Mouse (Mus musculus) left cerebral cortex, adult 2 months (tissue): ENCODE measurements around the gene Cinp. TPM values are rescaled to one million over a fixed set of nuclear protein-coding genes. Genes with fewer than 3 reads are reported as not detected.

Source experiments
- DNase-seq, 2 experiments: peaks; one replicate each; pipeline ENCODE4 v3.0.0; 2021 to 2022; ENCODE audit warnings: low spot score in 2 of 2, mixed read lengths in 1 of 2; ENCODE audit errors: extremely low spot score in 1 of 2
- H3K27ac ChIP-seq: fragments of 200-600 bp; 2 replicates; pipeline ENCODE4 v1.8.1; 2022
- H3K4me3 ChIP-seq: fragments of 200-600 bp; 2 replicates; pipeline ENCODE4 v1.8.1; 2022
- CTCF ChIP-seq: fragments of 200-600 bp; IDR thresholded peaks from 2 replicates; pipeline ENCODE4 v1.8.1; 2022; ENCODE audit warnings: antibody characterized with exemption, mild to moderate bottlenecking, moderate library complexity
- intact Hi-C: fragments of 180-260 bp; cut with DNase I; formaldehyde crosslinking; loops from one replicate; pipeline ENCODE4 v1.15.1; 2025
- total RNA-seq, 2 experiments: library from RNA; stranded (reverse); gene quantifications; 2 replicates each; pipeline ENCODE4 v1.2.3; 2021

Gene Cinp
- total RNA-seq, 2 experiments from 2014 or later, result 94.4 to 107 TPM

- no peak for DNase-seq
- Histone ChIP-seq H3K27ac (no peak overlapping the region), H3K4me3 (no peak overlapping the region)
- TF ChIP-seq CTCF, result no peak
- intact Hi-C loops, result no loop called here
These were observed 31.7 kb downstream of the Cinp start for GRCm38 (mm10) chr12:110857196-110857595.

DNA sequence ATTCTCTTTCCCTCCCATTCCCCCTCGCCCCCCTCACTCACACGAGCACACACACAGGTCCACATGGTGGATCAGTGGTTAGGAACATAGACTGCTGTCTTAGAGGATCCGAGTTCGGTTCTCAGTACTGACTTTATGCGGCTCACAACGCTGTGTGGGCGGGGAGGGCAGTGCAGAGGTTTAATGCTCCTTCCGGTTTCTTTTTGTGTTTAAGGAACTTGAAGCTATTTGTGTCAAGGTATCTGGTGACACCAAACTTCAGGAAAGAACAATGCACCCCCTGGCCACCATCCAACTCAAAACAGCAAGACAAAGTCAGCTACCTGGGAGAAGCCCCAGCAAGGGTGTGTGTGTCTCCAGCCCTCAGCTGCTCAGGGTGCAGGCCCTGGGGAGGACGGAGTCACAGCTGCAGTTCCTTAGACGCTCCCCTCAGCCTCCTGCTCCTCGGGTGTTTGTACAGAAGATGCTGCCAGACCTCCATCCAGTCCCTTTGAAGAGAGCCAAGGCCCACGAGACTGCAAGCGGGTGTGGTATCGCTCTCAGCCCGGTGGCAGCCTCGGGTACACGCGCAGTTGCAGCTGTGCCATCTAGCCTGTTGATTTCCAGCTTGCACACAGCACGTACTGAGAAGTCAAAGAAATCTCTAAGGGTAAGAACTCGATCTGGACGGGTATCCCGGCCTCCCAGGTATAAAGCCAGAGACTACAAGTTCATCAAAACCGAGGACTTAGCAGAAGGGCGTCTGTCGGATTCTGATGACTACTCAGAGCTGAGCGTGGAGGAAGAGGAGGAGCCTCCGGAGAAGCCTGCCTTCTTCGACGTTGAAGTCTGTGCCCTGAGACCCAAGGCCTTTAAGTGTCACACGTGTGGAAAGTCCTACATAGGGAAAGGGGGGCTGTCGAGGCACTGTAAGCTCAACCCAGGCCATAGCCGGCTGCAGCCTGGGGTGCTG, 33.9 kb downstream of the Cinp start:
- H3K27ac ChIP-seq, result no peak overlapping the region
- DNase-seq, result no peak
- H3K4me3 ChIP-seq, result no peak overlapping the region
- no peak for TF ChIP-seq CTCF
- intact Hi-C loops, result no loop called here

DNA sequence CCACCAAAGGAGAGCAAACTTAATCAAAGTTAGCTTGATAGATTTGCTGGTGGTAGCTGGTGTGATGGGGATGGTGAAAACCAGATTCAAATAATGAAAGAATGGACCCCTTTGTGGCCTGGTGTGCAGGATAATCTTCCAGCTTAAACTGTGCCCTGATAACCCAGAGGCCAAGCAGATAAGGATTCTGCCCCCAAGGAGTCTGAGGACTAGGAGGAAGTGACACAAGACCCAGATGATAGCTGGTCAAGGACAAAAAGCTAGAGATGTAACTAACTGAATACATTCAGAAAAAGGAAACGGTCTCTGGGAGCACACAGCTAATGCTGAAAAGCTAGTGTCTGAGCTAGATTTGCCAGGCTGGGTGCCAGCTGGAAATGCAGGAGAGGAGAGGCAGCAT, 37.0 kb downstream of the Cinp start:
- Histone ChIP-seq H3K4me3 (no peak overlapping the region), H3K27ac (no peak overlapping the region)
- DNase-seq, result no peak
- no peak for TF ChIP-seq CTCF
- intact Hi-C loops, result loop anchor here (2.0 kb wide), 1 partner anchor 37 kb away; the partner anchor contains the start of genes Cinp and Tecpr2

DNA sequence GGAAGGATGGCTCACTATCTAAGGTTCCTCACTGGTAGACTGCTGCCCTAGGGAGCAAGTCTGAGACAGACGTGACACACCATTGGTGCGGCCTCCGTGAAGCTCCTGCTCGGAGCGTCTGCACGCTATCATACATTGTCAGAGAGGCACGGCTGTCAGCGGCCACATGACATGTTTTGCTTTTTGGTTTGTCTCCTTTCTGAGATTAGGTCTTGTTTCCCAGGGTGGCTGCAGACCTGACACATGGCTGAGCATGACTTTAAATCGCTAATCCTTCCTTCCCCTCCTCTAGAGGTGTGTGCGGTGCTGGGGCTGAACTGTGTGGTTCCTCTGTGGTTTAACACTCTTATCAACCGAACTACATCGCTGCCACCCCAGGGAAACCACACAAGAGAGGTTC, 37.5 kb downstream of the Cinp start:
- no peak for TF ChIP-seq CTCF
- intact Hi-C loops, result loop anchor here (2.0 kb wide), 1 partner anchor 37 kb away; the partner anchor contains the start of genes Cinp and Tecpr2
- Histone ChIP-seq H3K27ac (no peak overlapping the region), H3K4me3 (no peak overlapping the region)
- DNase-seq, result no peak

DNA sequence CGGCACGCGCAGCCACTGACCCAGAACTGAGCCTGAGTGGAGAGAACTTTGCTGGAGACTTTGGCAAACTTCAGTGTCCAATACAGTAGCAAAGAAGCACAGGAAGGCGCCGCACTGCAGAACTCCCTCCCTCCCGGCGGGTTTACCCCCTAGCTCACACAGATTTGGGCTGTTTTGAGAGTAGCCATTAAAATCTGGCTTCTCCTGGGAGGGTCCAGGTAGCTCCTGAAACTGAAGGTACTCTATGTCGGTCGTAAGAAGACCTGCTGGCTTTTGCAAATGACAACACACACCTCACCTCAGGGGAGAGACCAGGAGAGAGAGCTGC, 38.1 kb downstream of the Cinp start:
- peak overlapping the region; percentile 66 for H3K4me3 ChIP-seq
- no peak for DNase-seq
- H3K27ac ChIP-seq, result peak overlapping the region; percentile 91; the same call in 1 of the 2 replicates
- no peak for TF ChIP-seq CTCF
- intact Hi-C loops, result loop anchor here (2.0 kb wide), 1 partner anchor 38 kb away; the partner anchor contains the start of genes Cinp and Tecpr2

- peak within 1 kb of the TSS; percentile 91 for H3K27ac ChIP-seq
- intact Hi-C loops, result loop anchor here (2.0 kb wide), 1 partner anchor 39 kb away; the partner anchor contains the start of genes Cinp and Tecpr2
- peak within 1 kb of the TSS; percentile 66 for H3K4me3 ChIP-seq
- DNase-seq, result peak; percentile 87 to 88
- no peak for TF ChIP-seq CTCF
These were observed 38.7 kb downstream of the Cinp start, which contains the start of gene Zfp839 for GRCm38 (mm10) chr12:110850010-110850928. Gene Zfp839 (plus strand): TSS chr12:110850253.

- H3K27ac ChIP-seq, result no peak overlapping the region
- intact Hi-C loops, result loop anchor here (5.0 to 10.0 kb wide), 2 partner anchors 146 to 401 kb away; partner anchors contain the start of gene Ppp2r5c
- H3K4me3 ChIP-seq, result peak overlapping the region; percentile 57
- TF ChIP-seq CTCF, result no peak
- no peak for DNase-seq
These were observed 42.7 kb downstream of the Cinp start for GRCm38 (mm10) chr12:110846191-110846765.

DNA sequence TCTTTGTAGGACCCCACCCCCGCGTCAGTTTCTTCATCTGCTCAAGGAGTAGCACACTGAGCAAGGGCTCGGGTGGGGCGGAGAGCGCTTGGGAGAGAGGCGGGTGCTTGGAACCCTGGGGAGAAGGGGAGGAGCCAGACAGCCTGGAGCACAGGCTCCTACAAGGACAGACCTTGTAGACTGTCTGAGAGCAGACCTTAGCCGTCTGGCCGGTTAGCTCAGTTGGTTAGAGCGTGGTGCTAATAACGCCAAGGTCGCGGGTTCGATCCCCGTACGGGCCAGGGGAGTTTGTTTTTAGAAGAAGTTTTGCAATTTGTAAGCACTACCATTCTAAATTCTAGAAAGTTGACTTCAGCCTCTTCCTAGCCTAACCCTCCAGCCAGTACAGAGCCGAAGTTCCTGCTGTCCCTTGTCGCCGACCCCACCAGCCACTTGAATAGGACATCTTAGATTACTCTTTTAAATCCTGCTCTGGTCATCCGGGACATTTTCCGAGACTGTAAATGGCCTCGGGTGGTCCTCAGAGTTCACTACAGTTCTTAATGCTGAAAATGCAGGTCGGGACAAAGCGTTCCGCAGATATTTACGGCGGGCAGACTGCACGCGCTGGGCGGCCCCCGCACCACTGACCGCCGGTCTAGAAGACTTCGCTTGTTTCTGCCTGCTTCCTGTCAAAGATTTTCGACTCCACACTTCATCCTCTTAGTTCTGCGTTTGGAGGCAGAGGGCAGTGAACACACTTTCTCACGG, 43.6 kb downstream of the Cinp start:
- Histone ChIP-seq H3K4me3 (peak overlapping the region; percentile 57), H3K27ac (peak overlapping the region; percentile 59; the same call in 1 of the 2 replicates)
- peak; percentile 78 to 80 for DNase-seq
- intact Hi-C loops, result loop anchor here (5.0 to 10.0 kb wide), 2 partner anchors 147 to 401 kb away; partner anchors contain the start of gene Ppp2r5c
- no peak for TF ChIP-seq CTCF

DNA sequence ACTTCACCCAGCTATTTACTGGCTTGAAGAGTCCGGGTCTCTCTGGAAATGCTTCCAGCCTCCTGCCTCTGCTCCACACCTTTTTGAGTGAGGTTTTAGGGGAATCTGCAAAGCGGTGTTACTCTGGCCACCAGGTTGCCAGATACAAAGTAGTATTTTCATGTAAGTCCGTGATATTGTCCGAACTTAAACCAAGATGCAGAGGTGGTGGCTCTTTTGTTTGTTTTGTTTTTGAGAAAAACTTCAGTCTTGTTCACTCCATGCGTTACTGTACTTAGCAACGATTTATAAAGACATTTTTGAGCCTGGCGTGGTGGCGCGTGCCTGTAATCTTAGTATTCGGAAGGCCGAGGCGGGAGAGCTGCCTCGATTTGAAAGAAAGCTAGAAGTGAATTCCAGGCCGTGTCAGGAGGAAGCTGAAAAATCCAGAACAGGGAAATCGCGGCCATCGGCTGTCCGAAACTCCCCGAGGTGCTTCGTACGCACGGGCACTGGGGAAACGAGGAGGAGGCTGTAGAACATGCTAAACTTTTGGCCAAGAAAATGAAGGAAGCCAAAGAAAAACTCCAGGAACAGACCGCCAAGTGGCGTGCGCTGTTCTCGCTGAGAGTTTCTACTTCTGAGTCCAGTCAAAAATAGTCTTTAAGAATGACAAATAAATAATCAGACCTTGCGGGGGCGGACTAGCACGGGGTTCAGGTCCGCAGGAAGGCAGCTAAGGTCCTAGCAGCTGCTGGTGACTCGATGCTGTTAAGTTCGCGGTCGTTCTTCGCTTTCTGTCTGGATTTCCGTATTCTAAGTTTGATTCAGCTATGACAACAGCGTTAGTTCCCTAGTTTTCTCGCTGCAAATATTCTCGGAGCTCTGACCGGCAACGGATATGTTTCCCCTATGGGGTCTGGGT, 44.5 kb downstream of the Cinp start:
- Histone ChIP-seq H3K27ac (peak overlapping the region; percentile 59; the same call in 1 of the 2 replicates), H3K4me3 (peak overlapping the region; percentile 57)
- intact Hi-C loops, result loop anchor here (5.0 to 10.0 kb wide), 2 partner anchors 148 to 400 kb away; partner anchors contain the start of gene Ppp2r5c
- DNase-seq, result no peak
- TF ChIP-seq CTCF, result no peak
